Mouse (Mus musculus) heart, postnatal 25 days (tissue): ENCODE measurements around the gene Prdx5. TPM values are rescaled to one million over a fixed set of nuclear protein-coding genes. Genes with fewer than 3 reads are reported as not detected.

Experiments used
- DNase-seq: peaks from one replicate; pipeline ENCODE4 v3.0.0; 2022; ENCODE audit warnings: low spot score
- intact Hi-C: fragments of 180-260 bp; cut with DNase I; formaldehyde crosslinking; loops from one replicate; pipeline ENCODE4 v1.15.1; 2025
- total RNA-seq, 2 experiments: library from RNA; stranded (reverse); gene quantifications; 2 replicates each; pipeline ENCODE4 v1.2.3; 2021

The Prdx5 gene
- total RNA-seq, 2 experiments from 2014 or later: 722 to 748 TPM

DNA sequence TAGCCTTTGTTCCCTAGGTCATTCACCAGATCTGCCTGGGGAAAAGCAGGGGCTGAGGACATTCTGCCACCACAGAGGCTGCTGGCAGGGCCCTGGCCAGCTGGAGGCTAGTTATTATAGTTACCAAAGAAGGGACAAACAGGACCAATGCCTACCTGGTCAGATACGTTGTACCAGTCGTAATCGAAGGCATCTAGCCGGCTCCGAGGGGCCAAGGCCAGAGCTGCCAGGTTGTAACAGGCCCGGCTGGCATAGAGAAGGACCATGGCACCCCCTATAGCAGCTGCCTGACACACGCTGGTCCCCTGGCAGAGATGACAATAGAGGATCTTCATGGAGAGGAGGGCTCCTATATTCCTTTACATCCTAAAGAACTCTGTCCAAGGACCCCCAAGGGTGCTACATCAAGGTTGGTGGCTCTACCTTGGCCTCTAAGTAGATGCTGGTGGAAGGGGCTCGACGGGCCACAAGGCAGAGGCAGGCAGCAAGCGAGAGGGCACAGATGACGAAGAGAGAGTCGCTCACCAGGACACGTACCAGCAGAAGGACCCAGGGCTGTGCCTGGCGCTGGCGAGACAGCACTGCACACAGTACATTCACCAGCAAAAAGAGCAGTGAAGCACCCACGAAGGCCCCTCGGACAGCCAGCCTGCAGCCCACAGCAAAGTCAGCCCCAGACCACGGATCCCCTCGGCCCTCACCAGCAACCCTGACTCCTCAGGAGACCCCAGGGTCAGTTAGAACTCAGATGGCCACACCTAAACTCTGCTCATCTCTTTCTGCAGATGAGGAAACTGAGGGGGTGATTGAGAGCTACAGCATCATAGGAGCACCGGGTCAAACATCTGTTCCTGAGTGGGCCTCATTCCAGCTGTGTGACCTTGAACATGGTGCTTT, 29.4 kb upstream of the Prdx5 start:
- intact Hi-C loops: no loop called here
- no peak for DNase-seq

DNA sequence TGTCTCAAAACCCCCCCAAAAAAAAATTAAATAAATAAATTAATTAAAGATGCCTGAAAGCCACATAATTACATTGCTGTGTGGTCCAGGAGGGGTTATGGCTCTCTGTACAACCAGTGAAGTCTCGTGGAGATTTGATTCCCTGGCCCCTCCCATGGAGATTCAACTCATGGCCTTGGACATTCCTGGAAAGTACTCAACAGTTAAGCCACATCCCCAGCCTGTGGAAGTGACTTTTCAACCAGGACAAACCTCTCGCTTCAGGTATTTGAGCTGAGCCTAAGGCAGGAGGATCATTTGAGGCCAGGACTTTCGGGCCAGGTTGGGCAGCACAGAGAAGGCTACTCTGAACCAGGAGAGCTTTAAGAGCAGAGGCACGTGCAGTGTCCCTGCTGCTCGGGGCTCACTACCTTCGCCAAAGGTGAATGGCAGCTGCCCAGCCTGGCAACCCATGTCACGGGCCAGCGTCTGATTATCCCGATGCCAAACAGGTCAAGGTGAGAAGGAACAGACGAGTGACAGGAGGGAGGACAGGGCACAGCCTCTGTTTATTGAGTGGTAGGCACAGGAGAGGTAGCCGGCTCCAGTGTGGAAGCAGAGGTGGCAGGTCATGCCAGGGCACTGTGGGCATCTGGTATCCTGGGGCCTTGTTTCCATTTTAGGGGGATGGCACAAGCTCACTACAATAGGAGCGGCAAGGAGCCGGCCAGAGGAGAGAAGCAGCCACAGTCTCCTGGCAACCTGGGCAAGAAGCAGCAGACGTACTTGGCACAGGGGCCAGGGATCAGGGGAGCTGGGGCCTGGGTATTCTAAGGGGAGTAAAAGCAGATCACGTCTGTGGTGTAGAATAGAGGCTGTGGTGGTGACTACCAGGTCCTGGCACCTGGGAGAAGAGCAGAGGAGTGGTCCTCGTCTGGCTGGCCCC, 27.9 kb upstream of the Prdx5 start:
- DNase-seq: no peak
- intact Hi-C loops: no loop called here

DNA sequence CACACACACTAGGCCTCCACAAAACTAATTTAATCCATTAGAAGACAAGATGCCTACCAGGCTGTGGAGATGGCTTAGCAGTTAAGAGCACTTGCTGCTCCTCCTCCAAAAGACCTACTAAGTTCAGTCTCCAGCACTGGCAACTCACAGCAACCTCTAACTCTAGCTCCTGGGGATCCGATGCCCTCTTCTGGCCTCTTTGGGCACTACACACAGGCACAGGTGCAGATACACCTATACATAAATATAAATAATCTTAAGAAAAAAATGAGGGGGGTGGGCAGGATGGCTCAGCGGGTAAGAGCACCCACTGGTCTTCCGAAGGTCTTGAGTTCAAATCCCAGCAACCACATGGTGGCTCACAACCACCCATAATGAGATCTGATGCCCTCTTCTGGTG, 26.4 kb upstream of the Prdx5 start:
- intact Hi-C loops: no loop called here

DNA sequence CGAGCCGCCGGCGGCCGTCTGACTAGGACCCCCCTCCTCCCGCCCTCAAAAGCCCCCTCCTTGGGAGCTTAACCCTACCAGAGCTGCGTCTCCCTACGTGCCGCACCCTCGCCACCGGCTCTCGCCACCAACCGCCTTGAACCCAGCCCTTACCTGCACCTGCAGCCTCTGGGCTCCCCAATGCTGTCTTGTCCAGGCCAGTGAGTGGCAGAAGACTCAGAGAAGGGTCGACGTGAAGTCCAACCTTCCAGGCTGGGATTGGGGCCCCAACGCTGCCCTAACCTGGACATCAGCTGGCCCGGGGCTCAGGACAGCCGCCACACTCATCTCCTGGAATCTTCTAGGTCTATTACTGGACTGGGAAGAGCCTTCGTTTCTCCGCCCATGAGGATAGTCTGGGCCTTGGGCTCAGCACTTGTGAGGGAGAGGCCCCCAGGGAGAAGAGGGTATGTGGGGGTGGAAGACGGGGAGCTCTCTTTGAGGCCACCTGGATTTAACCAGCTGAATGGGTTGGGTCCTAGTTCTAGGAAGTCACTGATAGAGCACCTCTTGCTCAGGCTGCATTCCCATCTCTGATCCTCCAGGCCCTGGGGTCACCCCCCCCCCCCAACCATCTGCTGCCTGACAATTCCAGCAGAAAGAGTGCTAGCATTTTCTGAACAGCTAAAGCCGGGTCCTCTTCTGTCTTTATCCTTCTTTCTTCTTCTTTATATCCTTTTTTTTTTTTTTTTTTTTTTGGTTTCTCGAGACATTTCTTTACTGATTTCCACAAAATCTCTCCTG, 24.5 kb upstream of the Prdx5 start, which contains the start of gene Kcnk4:
Gene Kcnk4 (minus strand): TSS at position 321 of the 783 bp plus-strand sequence.
- no peak for DNase-seq
- intact Hi-C loops: no loop called here

More for the DNA sequence above, 26.4 kb upstream of the Prdx5 start:
- no peak for DNase-seq

DNA sequence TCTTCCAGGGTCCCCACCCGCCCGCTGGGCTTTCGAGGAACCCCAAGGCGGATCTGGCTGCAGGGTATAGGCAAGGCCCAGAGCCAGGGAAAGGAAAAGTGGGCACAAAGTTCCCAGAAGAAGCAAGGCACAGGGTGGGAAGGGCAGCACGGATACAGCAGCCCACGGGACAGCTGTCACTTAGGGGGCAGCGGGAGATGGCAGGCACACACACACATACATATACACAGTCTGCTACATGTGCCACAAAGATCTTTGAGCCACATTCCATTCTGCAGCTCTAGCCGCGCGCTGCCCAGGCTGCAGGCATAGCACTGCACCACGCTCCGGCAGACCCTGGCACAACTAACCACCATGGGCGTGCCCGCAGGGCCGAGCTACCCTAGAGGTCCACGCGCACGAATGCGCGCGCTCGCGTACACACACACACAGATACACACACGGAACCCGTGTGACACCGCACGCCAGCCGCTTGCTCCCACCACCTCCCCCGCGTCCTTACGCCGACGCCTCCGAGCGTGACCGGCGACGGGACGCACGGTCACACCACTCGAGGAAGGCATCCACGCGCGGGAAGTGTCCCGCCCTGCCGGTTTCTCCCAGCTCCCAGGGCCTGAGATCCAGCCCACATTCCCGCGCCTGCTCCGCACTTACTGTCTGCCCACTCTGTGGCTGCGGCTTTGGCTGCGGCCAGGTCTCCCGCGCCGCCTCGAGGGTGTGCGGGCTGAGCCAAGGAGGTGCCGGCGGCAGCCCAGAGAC, 23.7 kb upstream of the Prdx5 start:
- no peak for DNase-seq
- intact Hi-C loops: no loop called here

DNA sequence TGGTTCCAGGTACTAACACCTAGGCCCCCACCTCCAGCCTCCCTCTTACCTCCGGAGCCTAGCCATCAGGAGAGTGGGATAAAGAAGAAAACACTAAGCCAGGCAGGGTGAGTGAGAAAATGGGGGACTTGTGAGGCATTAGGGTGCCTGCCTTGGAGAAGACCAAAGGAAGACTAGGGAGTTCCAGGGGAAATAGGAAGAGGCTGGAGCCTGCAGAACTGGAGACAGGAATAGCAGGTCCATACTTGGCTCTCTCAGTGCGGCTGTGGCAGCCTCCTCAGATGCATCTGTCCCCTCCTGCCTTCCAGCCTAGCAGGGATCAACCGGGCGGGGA, 23.2 kb upstream of the Prdx5 start:
- intact Hi-C loops: no loop called here
- no peak for DNase-seq

DNA sequence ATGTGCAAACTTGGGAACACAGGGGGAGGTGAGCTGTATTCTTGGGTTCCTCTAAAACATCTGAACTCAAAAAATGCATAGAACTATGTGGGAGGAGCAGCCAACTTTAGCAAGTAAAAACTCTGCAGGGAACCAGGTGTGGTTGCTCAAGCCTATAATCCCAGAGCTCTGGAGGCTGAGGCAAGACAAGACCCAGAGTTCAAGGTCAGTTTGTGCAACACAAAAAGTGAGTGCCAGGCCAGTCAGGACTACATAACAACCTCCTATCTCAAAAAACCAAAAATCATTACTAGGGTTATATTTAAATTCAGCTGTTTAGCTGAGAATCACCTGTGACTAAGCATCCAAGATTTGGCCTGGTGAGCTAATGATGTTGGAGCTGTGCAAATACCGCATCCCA, 22.1 kb upstream of the Prdx5 start:
- intact Hi-C loops: no loop called here

DNA sequence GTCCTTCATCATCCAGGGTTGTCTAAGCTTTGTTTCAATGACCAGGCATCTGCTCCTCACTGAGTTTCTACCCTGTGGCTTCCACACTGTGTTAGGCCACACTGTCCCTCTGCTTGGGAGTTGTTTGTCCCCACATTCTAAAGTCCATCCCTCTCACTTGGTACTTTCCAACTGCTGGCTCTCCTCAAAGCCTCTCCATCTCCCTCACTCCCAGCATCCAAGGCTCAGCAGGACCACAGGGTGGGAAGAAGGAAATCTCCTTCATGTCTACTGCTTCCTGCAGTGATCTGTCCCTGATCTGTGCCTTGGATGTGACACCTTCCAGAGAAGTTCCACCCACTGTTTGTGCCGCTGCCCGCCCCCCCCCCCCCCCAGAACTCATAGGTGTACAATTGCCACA, 21.1 kb upstream of the Prdx5 start:
- intact Hi-C loops: no loop called here
- no peak for DNase-seq

More for the DNA sequence above, 22.1 kb upstream of the Prdx5 start:
- DNase-seq: no peak

DNA sequence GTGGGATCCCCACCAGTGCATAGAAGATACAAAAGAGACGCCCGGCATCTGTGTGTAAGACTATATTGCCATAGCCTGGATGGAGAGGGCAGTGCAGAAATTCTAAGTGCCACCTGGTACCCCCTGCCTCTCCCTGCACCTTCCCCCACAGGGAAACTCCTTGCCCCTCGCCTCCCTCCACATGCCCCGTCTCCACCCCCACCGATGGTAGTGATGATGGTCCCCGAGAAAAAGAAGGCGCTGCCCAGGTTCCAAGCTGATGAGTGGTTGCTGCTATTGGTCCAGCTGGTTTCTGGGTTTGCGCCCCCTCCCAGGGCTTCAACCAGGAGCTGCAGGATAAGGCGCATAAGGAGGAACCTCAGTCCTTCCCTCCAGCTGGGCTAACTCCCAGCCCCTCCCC, 18.2 kb upstream of the Prdx5 start:
- no peak for DNase-seq
- intact Hi-C loops: no loop called here

DNA sequence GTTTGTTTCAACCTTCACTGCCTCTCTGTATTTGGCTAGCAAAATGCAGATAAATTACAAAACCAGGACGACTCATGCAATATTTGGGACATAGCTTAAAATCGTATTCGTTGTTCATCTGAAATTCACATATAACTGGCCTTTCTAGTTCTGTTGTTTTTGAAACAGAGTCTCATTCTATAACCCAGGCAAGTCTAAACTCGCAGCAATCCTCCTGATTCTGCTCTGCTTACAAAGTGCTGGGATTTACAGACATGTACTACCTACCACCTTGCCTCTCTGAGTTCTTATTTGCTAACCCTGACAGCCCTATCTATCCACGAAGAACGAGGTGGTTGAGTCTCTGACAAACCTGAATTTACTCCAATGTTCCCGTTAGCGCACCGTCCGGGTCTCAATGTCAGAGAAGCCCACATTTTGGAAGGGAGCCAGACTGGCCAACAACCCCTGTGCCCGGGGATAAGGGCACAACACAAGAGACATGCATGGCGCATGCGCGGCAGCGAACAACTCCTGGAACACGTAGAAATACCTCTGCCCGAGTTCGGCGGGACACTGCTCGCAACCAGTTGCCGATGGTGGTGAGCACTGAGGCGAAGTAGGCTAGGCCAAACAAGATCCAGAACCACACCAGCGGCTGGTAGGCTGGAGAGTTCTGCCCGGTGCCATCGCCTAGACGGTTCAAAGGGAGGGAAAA, 16.8 kb upstream of the Prdx5 start:
- DNase-seq: no peak

DNA sequence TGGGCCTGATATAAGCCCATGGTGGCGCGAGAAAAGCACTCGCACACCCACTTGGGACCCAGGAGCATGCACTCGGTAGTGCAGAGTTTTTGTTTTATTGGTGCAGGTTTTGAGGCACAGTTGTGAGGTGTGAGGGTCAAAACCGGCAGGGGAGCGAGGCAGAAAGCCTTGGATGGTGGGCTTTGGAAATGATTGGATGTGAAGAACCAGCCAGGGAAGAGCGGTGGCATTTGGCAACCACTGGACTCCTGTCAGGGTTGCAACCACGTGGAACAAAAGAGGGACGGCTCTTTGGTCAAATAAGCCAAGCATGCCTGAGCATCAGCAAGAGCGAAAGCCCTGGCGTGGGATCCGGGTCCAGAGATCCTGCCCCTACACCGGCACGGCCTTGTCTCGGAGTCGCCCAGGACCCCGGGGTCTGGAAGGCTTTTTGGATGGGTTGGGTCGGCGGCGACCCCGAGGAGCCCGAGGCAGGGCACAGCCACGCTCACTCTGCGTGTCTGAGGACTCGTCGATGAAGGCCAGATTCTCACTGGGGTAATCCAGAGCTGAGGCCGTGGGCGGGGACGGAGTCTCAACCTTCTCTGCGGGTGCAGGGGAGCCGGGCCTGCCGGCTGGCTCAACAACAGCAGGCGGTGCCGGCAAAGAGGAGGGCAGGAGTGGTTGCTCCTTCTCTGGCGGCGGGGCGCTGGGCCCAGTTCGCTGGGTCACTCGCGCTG, 15.9 kb upstream of the Prdx5 start:
- no peak for DNase-seq
- intact Hi-C loops: loop anchor here (2.0 kb wide), 1 partner anchor 95 kb away; no protein-coding TSS in a partner anchor

More for the DNA sequence above, 16.8 kb upstream of the Prdx5 start:
- intact Hi-C loops: no loop called here

DNA sequence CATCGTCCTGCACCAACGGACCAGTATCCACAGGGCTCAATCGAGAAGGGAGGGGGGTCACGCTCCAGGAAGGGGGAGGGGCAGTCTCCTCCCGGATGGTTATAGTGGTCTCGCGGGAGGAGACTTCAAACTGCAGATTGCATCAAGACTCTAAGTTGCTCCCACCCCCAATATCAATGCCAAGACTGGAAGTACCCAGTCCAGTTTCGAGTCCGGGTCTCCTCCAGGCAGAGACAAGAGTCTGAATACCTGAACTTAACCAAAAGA, 15.3 kb upstream of the Prdx5 start, which contains the start of gene Catsperz:
Gene Catsperz (minus strand): TSS at position 74 of the 267 bp plus-strand sequence.
- no peak for DNase-seq
- intact Hi-C loops: loop anchor here (2.0 kb wide), 1 partner anchor 96 kb away; no protein-coding TSS in a partner anchor

DNA sequence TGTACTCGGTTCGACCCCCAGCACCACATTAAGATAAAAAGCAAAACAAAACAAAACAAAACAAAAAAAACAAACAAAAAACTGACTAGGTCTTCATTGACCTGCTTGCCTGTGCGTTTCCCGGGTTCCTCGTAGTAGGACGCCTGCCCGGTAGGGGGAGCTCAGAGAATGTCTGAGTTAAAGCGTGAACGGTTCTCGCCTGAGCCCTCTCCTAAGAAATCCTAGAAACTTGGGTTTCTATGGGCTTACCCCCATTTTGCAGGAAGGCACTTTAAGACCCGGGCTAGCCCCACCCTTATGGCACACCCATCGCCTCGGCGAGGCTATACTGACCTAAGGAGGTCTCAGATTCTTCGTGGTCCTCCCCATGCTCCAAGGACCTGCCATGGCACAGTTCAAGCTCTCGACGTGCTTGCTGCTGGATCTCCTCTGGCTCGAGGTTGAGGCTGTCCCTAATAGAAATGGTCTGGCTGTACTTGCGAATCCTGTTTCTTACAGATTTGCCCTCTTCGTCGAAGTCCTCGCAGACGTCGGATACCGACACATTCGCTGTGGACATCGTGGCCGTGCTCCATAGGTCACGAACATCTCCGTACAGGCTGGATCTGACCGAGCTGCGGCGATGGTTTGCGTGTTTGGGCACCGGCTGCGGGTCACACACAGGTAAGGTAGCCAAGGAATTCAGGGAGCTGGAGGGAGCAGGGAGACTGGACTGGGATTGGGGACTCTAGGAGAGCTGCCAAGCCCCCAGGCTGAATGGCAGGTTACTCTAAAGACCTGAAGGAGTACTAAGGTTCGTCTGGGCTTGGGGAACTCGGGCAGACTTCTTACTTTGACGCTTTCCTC, 14.8 kb upstream of the Prdx5 start:
- DNase-seq: peak; percentile 64
- intact Hi-C loops: loop anchor here (2.0 kb wide), 1 partner anchor 96 kb away; no protein-coding TSS in a partner anchor

DNA sequence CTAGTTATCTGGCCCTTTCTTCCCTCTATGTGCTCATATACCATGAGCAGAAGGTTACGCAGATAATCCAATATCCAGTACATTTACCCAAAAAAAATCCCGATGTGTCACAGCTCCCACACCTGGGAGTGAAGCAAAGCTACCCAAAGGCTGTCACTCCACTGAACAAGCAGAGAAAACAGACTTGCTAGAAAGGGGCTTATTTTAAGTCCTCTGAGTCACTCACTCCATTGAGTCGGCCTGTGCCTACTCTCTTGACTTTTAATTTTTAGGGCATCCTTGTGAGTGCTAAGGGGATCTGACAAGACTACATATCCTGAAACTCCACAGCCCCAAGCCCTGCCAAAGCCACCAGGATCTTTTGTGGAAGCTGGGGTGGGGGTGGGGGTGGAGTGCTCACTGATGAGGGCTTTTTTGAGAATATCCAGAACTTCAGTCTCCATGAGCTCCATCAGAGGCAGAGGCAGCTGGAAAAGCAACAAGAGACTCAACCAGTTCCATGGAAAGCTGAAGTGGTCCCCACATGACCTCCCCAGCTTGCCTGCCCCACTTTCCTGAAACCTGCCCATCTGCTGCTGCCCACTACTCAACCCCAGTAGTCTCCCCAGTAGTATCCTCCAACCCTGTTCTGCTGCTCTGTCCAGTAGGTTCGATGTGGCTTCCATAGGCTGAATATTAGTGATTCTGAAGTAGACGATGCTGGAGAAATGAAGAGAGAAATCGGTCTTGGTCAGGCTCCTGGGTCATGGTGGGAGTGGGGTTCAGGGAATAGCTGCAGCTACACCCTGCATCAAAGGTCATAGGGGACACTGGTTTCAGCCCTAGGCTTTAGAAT, 13.2 kb upstream of the Prdx5 start:
- intact Hi-C loops: loop anchor here (2.0 kb wide), 1 partner anchor 46 kb away; no protein-coding TSS in a partner anchor

DNA sequence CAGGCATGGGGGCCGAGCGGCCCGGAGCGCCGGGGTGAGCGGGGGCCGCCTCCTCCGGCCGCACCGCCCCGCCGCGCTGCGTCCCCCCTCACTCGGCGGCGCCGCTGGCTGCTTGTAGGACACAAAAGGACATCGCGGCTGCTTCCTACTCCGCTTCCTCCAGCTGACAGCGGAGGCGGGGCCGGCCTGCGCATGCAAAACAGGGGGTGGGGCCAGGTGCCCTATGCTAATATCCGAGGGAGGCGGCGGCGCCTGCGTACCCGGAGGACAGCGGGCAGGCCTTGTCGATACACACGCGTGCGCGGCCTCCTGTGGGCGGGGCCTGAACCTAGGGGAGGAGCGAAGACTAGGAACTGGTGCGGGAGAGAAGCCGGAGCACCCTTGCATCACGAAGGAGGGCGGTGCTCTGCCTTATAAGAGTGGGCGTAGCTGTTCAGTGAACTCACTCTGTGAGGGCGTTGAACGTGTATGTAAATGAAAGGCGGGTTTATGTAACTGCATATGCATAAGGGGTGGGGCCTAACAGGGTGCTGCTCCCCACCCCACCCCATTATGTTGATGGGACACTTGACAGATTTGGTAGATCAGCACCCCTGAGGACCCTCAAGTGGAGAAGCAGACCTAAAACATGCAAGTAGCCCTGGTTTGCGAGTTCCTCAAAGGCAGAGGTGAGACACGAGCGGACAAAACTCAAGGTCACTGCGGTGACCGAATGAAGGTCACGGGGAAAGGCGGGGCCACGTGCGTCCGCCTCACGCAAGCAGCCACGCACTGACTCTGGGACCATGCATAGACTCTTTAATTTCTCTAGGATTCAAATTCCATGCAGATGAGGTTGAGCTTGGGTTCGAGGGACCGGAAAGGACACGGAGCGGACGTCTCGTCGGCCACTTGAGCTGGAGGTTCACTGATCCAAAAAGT, 12.0 kb upstream of the Prdx5 start, which contains the start of gene Esrra:
Gene Esrra (minus strand): TSS at position 167 of the 921 bp plus-strand sequence.
- intact Hi-C loops: loop anchor here (2.0 kb wide), 1 partner anchor 47 kb away; no protein-coding TSS in a partner anchor
- peak; percentile 100 for DNase-seq

More for the DNA sequence above, 13.2 kb upstream of the Prdx5 start:
- no peak for DNase-seq
